Mouse (Mus musculus) intestine, postnatal 0 days (tissue): Measurements from ENCODE around the gene Tesc. TPM values are rescaled to one million over a fixed set of nuclear protein-coding genes. Genes with fewer than 3 reads are reported as not detected.

Experiments used
- ATAC-seq: fragments of 200-750 bp; cut with Nextera tagmentation; 2 replicates; pipeline ENCODE4 v1.8.0; 2017; ENCODE audit warnings: mild to moderate bottlenecking, moderate TSS enrichment, moderate library complexity
- H3K27ac ChIP-seq: fragments of 300-500 bp; sonication (generic); 2 replicates; pipeline ENCODE4 v1.5.1; 2014; ENCODE audit warnings: mild to moderate bottlenecking, low read depth, low read length, moderate library complexity
- H3K27me3 ChIP-seq: fragments of 300-500 bp; sonication (generic); replicated peaks from 2 replicates; pipeline ENCODE4 v1.6.1; 2014; ENCODE audit warnings: low read length, mixed read lengths; ENCODE audit not compliant: control insufficient read depth, insufficient read depth
- H3K36me3 ChIP-seq: fragments of 300-500 bp; sonication (generic); 2 replicates; pipeline ENCODE4 v1.6.1; 2014; ENCODE audit warnings: mild to moderate bottlenecking, moderate library complexity; ENCODE audit not compliant: control insufficient read depth, insufficient read depth
- H3K4me1 ChIP-seq: fragments of 300-500 bp; sonication (generic); replicated peaks from 2 replicates; pipeline ENCODE4 v1.6.1; 2014; ENCODE audit warnings: antibody characterized with exemption, low read length, mixed read lengths; ENCODE audit not compliant: control insufficient read depth, insufficient read depth
- H3K4me2 ChIP-seq: fragments of 300-500 bp; sonication (generic); replicated peaks from 2 replicates; pipeline ENCODE4 v1.6.1; 2014; ENCODE audit warnings: low read depth, mild to moderate bottlenecking, moderate library complexity
- H3K4me3 ChIP-seq: fragments of 300-500 bp; sonication (generic); 2 replicates; pipeline ENCODE4 v1.5.1; 2014; ENCODE audit warnings: low read depth, low read length
- H3K9ac ChIP-seq: fragments of 300-500 bp; sonication (generic); 2 replicates; pipeline ENCODE4 v1.6.1; 2014; ENCODE audit warnings: mild to moderate bottlenecking, low read depth, low read length
- H3K9me3 ChIP-seq: fragments of 300-500 bp; sonication (generic); 2 replicates; pipeline ENCODE4 v1.6.1; 2016; ENCODE audit warnings: mixed run types; ENCODE audit not compliant: control insufficient read depth
- CTCF ChIP-seq: sonication (generic); IDR thresholded peaks from 2 replicates; pipeline ENCODE4 v1.5.1; 2016; ENCODE audit warnings: low read depth, mild to moderate bottlenecking, control low read depth, antibody characterized with exemption, moderate library complexity
- WGBS: fragments of 180-500 bp; shearing (Covaris S2); extraction: QIAGEN DNeasy Blood & Tissue Kit; methylation state at CpG from one replicate; pipeline ENCODE4 v1.1.7; 2014; 5-methylcytosine and 5-hydroxymethylcytosine counted together
- polyA plus RNA-seq: library from polyadenylated mRNA; unstranded; fragments of >200 nt; fragmentation: Nextera tagmentation; extraction: Ambion mirVana; gene quantifications from 2 replicates; pipeline ENCODE4 v1.2.1, GENCODE M21; 2015

Tesc gene
- 2.8 and 3.3 TPM in 2 replicates for polyA plus RNA-seq

- Histone ChIP-seq H3K9me3 (no peaks in the 10 kb centered on the region), H3K4me3 (peak within 1 kb of the TSS; percentile 59), H3K27me3 (peaks cover 46% of the 10 kb centered on the region), H3K4me2 (peak within 1 kb of the TSS; percentile 89), H3K36me3 (no peaks in the 10 kb centered on the region), H3K4me1 (no peaks in the 10 kb centered on the region), H3K27ac (no peak within 1 kb of the TSS), H3K9ac (no peak within 1 kb of the TSS; the same call in 1 of the 2 replicates)
- WGBS: under 1% methylated on average over 53 of the region's 63 CpGs
- no peak for ATAC-seq
- no peak for TF ChIP-seq CTCF
Measured at GRCm38 (mm10) chr5:118027698-118028190, at the start of gene Tesc. Gene Tesc (plus strand): TSS chr5:118027743.

DNA sequence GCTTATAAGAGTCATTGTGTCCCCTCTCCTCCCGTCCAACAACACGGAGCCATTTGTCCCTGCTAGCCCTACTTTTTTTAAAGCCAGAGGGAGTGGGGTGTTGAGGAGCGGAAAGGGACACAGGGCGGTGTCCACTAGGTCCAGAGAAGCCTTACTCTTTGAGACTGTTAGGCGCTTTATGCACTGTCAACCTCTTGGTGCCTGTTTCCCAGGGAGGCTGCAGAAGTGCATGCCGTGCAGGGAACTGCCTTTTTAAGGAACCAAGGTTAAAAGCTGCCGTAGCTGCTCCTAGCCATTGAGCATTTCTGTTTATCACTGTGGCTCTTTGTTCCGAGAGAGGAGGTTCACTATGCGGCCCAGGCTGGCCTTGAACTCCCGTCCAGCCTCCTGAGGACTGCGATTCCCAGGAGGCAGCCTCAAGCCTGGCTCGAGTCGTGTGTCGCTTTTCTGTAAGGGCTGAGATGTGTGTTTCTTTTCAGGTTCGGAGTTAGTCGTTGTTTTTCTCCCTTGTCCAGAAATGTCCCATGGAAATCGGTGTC is 49.3 kb upstream of the Tesc start:
- TF ChIP-seq CTCF: no peak
- ATAC-seq: no peak

GRCm38 (mm10) chr5:117979082-117979481 is 48.5 kb upstream of the Tesc start:
- no peak for ATAC-seq
- no peak overlapping the region; the same call in 1 of the 2 replicates for H3K4me2 ChIP-seq
- H3K27ac ChIP-seq: no peak overlapping the region
- no peaks in the 10 kb centered on the region for H3K9me3 ChIP-seq
- H3K27me3 ChIP-seq: no peaks in the 10 kb centered on the region
- H3K36me3 ChIP-seq: peaks cover 12% of the 10 kb centered on the region; the same call in 1 of the 2 replicates
- TF ChIP-seq CTCF: no peak
- H3K4me1 ChIP-seq: peaks cover 2% of the 10 kb centered on the region; the same call in 1 of the 2 replicates
- H3K9ac ChIP-seq: no peak overlapping the region; the same call in 1 of the 2 replicates
- H3K4me3 ChIP-seq: no peak overlapping the region
- WGBS: 53% methylated on average over 5 of the region's 5 CpGs

More for the DNA sequence above, 49.3 kb upstream of the Tesc start:
- Histone ChIP-seq H3K27me3 (no peaks in the 10 kb centered on the region), H3K9ac (no peak overlapping the region), H3K36me3 (peaks cover 7% of the 10 kb centered on the region; the same call in 1 of the 2 replicates), H3K4me3 (0 out of 2 replicates have a peak overlapping the region, but pooled peaks have one; percentile 84), H3K27ac (no peak overlapping the region), H3K9me3 (no peaks in the 10 kb centered on the region), H3K4me1 (peaks cover 2% of the 10 kb centered on the region; the same call in 1 of the 2 replicates), H3K4me2 (peak overlapping the region; percentile 84)
- 54% methylated on average over 17 of the region's 17 CpGs for WGBS

DNA sequence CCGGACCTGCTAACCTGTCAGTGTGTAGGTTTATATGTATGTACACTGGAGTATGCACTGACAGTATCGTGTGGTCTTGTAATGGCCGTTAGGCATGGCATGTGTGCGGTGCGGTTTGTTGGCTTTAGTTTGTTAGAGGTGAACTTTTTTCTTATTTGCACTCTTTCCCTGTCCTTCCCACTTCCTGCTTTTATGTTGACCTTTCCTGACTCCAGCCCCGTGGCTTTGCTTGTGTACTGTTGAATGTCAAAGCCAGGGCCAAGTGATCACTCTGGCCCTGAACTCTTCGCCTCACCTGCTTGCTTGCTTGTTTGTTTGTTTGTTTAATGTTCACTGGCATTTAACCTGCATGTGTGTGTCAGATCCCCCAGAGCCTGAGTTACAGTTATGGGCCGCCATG is 46.6 kb upstream of the Tesc start:
- 74% methylated on average over 8 of the region's 8 CpGs for WGBS
- Histone ChIP-seq H3K9me3 (no peaks in the 10 kb centered on the region), H3K9ac (no peak overlapping the region), H3K27me3 (no peaks in the 10 kb centered on the region), H3K27ac (no peak overlapping the region), H3K4me1 (peaks cover 2% of the 10 kb centered on the region; the same call in 1 of the 2 replicates), H3K36me3 (peaks cover 18% of the 10 kb centered on the region; the same call in 1 of the 2 replicates), H3K4me3 (no peak overlapping the region), H3K4me2 (no peak overlapping the region)
- no peak for ATAC-seq
- no peak for TF ChIP-seq CTCF

DNA sequence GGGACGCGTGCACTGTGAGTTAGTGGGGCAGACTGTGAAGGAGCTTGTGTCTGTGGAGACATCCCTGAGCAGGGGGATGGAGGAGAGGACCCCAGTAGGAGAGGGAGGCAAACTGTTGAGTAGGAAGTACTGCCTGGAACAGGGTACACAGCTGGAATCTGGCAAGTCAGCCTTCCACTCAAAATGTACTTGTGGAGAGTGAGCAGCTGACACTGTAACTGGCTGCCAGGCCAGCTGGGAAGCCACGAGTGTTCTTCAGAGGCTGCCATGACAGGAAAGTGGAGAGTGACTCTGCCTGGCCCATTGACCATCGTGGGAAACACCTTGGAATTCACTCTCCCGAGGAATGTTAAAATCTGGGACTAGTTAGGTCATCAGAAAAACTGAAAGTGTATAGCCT is 45.6 kb upstream of the Tesc start:
- Histone ChIP-seq H3K27me3 (no peaks in the 10 kb centered on the region), H3K4me3 (no peak overlapping the region), H3K36me3 (peaks cover 28% of the 10 kb centered on the region), H3K27ac (no peak overlapping the region), H3K4me1 (peaks cover 2% of the 10 kb centered on the region; the same call in 1 of the 2 replicates), H3K9ac (no peak overlapping the region), H3K4me2 (no peak overlapping the region), H3K9me3 (no peaks in the 10 kb centered on the region)
- ATAC-seq: no peak
- no peak for TF ChIP-seq CTCF
- WGBS: 75% methylated on average over 5 of the region's 5 CpGs

- ATAC-seq: no peak
- WGBS: 42% methylated on average over 4 of the region's 4 CpGs
- Histone ChIP-seq H3K27ac (no peak overlapping the region), H3K4me1 (no peaks in the 10 kb centered on the region), H3K4me2 (no peak overlapping the region), H3K9ac (no peak overlapping the region), H3K9me3 (no peaks in the 10 kb centered on the region), H3K36me3 (peaks cover 61% of the 10 kb centered on the region), H3K27me3 (no peaks in the 10 kb centered on the region), H3K4me3 (no peak overlapping the region)
- TF ChIP-seq CTCF: no peak
Measured at GRCm38 (mm10) chr5:117986327-117986726, 41.2 kb upstream of the Tesc start.
